Comparison of ENCODE assay signal across 8 mouse cellular contexts in the genomic region with DNA sequence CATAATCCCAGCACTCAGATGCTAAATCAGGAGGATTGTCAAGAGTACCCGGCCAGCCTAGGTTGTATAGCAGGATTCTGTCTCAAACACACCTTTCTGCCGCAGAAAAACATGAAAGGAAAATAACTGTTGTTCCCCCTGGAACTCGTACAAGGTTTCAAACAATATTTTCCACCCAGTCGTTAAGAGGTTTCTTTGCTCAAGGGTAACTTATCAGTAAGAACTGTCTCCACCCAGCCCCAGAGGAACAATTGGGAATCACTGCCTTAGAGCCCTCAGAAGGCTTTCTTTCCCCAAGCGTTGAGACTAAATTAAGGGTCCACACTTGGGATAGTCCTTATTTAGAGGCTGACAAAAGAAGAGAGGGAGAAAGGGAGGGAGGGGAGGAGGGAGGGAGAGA. TPM values are rescaled to one million over a fixed set of nuclear protein-coding genes. Genes with fewer than 3 reads are reported as not detected.
DNase-seq lines count a peak whose midpoint lies in the region; ATAC-seq and TF ChIP-seq lines count a peak whose summit lies in the region.

No protein-coding gene starts in this region.

- WGBS in heart, adult 2 months, result 39% methylated on average over 5 of the region's 5 CpGs
- WGBS in hindbrain, embryonic 14.5 days, result 33% methylated on average over 5 of the region's 5 CpGs
- 22% methylated on average over 5 of the region's 5 CpGs for WGBS in midbrain, postnatal 0 days

- peaks cover 4% of the 10 kb centered on the region for H3K36me3 ChIP-seq in heart, adult 2 months (ENCODE audit: control insufficient read depth, insufficient read depth, low read length)
- no peaks in the 10 kb centered on the region for H3K36me3 ChIP-seq in hindbrain, embryonic 14.5 days (replicated peaks; ENCODE audit: control insufficient read depth, insufficient read depth)
- H3K36me3 ChIP-seq in midbrain, postnatal 0 days (ENCODE audit: insufficient read depth, low read length), result no peaks in the 10 kb centered on the region

- no peak for DNase-seq in heart, adult 2 months
- no peak for DNase-seq in heart, postnatal 14 days
- peak; percentile 35 for DNase-seq in brain, embryonic 14.5 days (ENCODE audit: low read depth)
- DNase-seq in hindbrain, embryonic 14.5 days (ENCODE audit: low spot score), result no peak
- no peak for DNase-seq in midbrain, postnatal 0 days (ENCODE audit: low spot score)
- DNase-seq in right cerebral cortex, postnatal 14 days, result no peak
- DNase-seq in left cerebral cortex, postnatal 36 days (ENCODE audit: low spot score in 2 of 2), result no peak

- no peaks in the 10 kb centered on the region for H3K9me3 ChIP-seq in hindbrain, embryonic 14.5 days (ENCODE audit: control insufficient read depth, low read length)
- no peaks in the 10 kb centered on the region for H3K9me3 ChIP-seq in midbrain, postnatal 0 days (ENCODE audit: low read length)

- TF ChIP-seq CTCF in heart, adult 2 months (IDR thresholded peaks at IDR 0.05), result peak; percentile 54
- no peak for TF ChIP-seq CTCF in brain, embryonic 14.5 days (IDR thresholded peaks at IDR 0.05; ENCODE audit: borderline replicate concordance, extremely low read depth, insufficient read depth, insufficient read length)
- no peak for TF ChIP-seq CTCF in midbrain, postnatal 0 days (IDR thresholded peaks at IDR 0.05)

- intact Hi-C loops in heart, adult 2 months (cut with DNase I), result loop anchor here (2.0 kb wide), 1 partner anchor 19 kb away; no protein-coding TSS in a partner anchor
- intact Hi-C loops in heart, postnatal 14 days (cut with DNase I), result no loop called here
- intact Hi-C loops in left cerebral cortex, postnatal 36 days (cut with DNase I), result no loop called here

- H3K27me3 ChIP-seq in heart, adult 2 months (ENCODE audit: control insufficient read depth, insufficient read depth, low read length), result no peaks in the 10 kb centered on the region
- H3K27me3 ChIP-seq in hindbrain, embryonic 14.5 days (ENCODE audit: control insufficient read depth, insufficient read depth, low read length), result no peaks in the 10 kb centered on the region
- no peaks in the 10 kb centered on the region for H3K27me3 ChIP-seq in midbrain, postnatal 0 days (ENCODE audit: insufficient read depth, low read length)

- no peak for TF ChIP-seq EP300 in heart, adult 2 months (IDR thresholded peaks at IDR 0.05; ENCODE audit: insufficient read depth, low read depth, low read length)

- no peak for ATAC-seq in hindbrain, embryonic 14.5 days (ENCODE audit: low FRiP score)
- ATAC-seq in midbrain, postnatal 0 days (ENCODE audit: low FRiP score), result no peak
- no peak for ATAC-seq in frontal cortex, adult (ENCODE audit: low TSS enrichment)

- H3K27ac ChIP-seq in heart, adult 2 months, result peak overlapping the region; percentile 83
- H3K27ac ChIP-seq in hindbrain, embryonic 14.5 days, result peak overlapping the region; percentile 97
- peak overlapping the region; percentile 89 for H3K27ac ChIP-seq in midbrain, postnatal 0 days (ENCODE audit: low read depth, low read length)

- H3K79me2 ChIP-seq in heart, adult 2 months (replicated peaks; ENCODE audit: control insufficient read depth, insufficient read depth, low read length), result no peaks in the 10 kb centered on the region

- H3K4me2 ChIP-seq in hindbrain, embryonic 14.5 days (replicated peaks), result no peak overlapping the region
- H3K4me2 ChIP-seq in midbrain, postnatal 0 days (ENCODE audit: low read depth, low read length, poor library complexity, severe bottlenecking), result no peak overlapping the region

- no peak overlapping the region for H3K9ac ChIP-seq in heart, adult 2 months (ENCODE audit: low read depth, low read length)
- no peak overlapping the region for H3K9ac ChIP-seq in hindbrain, embryonic 14.5 days
- H3K9ac ChIP-seq in midbrain, postnatal 0 days (replicated peaks; ENCODE audit: low read length, poor library complexity, severe bottlenecking), result no peak overlapping the region

- no peak overlapping the region for H3K4me3 ChIP-seq in heart, adult 2 months
- no peak overlapping the region for H3K4me3 ChIP-seq in hindbrain, embryonic 14.5 days (replicated peaks; ENCODE audit: low read length)
- H3K4me3 ChIP-seq in midbrain, postnatal 0 days (ENCODE audit: low read depth, low read length), result no peak overlapping the region

- TF ChIP-seq POLR2A in heart, adult 2 months (IDR thresholded peaks at IDR 0.05; ENCODE audit: insufficient read depth, low read depth, low read length), result no peak
- no peak for TF ChIP-seq POLR2A in brain, embryonic 14.5 days (IDR thresholded peaks at IDR 0.05; ENCODE audit: borderline replicate concordance, extremely low read depth, insufficient read depth, insufficient read length, poor library complexity, severe bottlenecking)

- H3K4me1 ChIP-seq in heart, adult 2 months (ENCODE audit: control insufficient read depth, insufficient read depth, low read length), result peaks cover 13% of the 10 kb centered on the region
- H3K4me1 ChIP-seq in hindbrain, embryonic 14.5 days (replicated peaks; ENCODE audit: control insufficient read depth, insufficient read depth, low read length), result peaks cover 37% of the 10 kb centered on the region
- peaks cover 8% of the 10 kb centered on the region; the same call in 1 of the 2 replicates for H3K4me1 ChIP-seq in midbrain, postnatal 0 days (ENCODE audit: insufficient read depth, low read length)

RNA-seq across cellular contexts. Expression of a gene that starts 34.4 kb away (rescaled TPM):
- total RNA-seq in heart, adult 2 months (2021), result 10 to 100 TPM; 73.1 to 88.0 TPM
- 21.4 and 31.7 TPM in 2 replicates for polyA plus RNA-seq in heart, adult 2 months (2012; rRNA removed)
- total RNA-seq in heart, postnatal 14 days (2021), result 100 to 1,000 TPM in 1 of 2 experiments, 10 to 100 TPM in 1; 92.6 to 107 TPM
- 40.0 and 67.9 TPM in 2 replicates for polyA plus RNA-seq in brain, embryonic 14.5 days (2012; rRNA removed)
- polyA plus RNA-seq in hindbrain, embryonic 14.5 days (2014; fragmentation: Nextera tagmentation; extraction: Ambion mirVana), result 42.8 and 49.7 TPM in 2 replicates
- 43.1 and 55.2 TPM in 2 replicates for total RNA-seq in midbrain, postnatal 0 days (2014; rRNA removed)
- 18.9 and 28.7 TPM in 2 replicates for polyA plus RNA-seq in midbrain, postnatal 0 days (2015; fragmentation: Nextera tagmentation; extraction: Ambion mirVana)
- 100 to 1,000 TPM; 102 to 125 TPM for total RNA-seq in left cerebral cortex, postnatal 36 days (2021)

RNA-seq across cellular contexts. Expression of a gene that starts 56.2 kb away (rescaled TPM):
- not detected for total RNA-seq in heart, adult 2 months (2021)
- not detected in 2 replicates for polyA plus RNA-seq in heart, adult 2 months (2012; rRNA removed)
- total RNA-seq in heart, postnatal 14 days (2021), result not detected
- not detected in 2 replicates for polyA plus RNA-seq in brain, embryonic 14.5 days (2012; rRNA removed)
- not detected in 2 replicates for polyA plus RNA-seq in hindbrain, embryonic 14.5 days (2014; fragmentation: Nextera tagmentation; extraction: Ambion mirVana)
- not detected in 2 replicates for total RNA-seq in midbrain, postnatal 0 days (2014; rRNA removed)
- not detected in 2 replicates for polyA plus RNA-seq in midbrain, postnatal 0 days (2015; fragmentation: Nextera tagmentation; extraction: Ambion mirVana)
- not detected for total RNA-seq in left cerebral cortex, postnatal 36 days (2021)
